Mouse (Mus musculus) bone marrow, adult 2 months (tissue): ENCODE data around the gene Cacul1.

ENCODE experiments used
- CTCF ChIP-seq: fragments of 200-500 bp; IDR thresholded peaks from 2 replicates; pipeline ENCODE4 v1.5.1; 2011; ENCODE audit warnings: low read length, control low read depth; ENCODE audit not compliant: control insufficient read depth, insufficient read depth
- POLR2A ChIP-seq: fragments of 200-500 bp; IDR thresholded peaks from 2 replicates; pipeline ENCODE4 v1.6.1; 2011; ENCODE audit warnings: low read depth, mild to moderate bottlenecking, control low read depth, low read length, borderline replicate concordance; ENCODE audit not compliant: control insufficient read depth

DNA sequence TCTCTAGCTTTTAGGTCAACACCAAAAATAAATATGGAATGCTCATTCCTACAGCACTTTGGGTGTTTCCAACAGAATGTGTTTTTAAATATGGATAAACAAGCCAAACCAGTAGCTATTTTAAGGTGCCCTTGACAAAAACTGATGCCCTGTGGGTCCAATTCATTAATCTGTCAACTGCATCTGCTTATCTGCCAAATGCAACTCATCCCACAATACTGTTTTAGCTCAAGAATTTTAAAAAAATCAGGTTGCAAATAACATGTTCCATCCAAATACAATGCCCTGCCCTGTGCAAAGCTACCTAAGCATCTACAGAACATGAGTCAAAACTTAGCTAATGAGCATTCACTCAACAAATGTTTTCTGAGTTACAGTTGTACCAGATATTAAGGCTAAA, 20.3 kb downstream of the Cacul1 start:
- no peak for TF ChIP-seq CTCF
- no peak for TF ChIP-seq POLR2A
